Mouse (Mus musculus): ENCODE results near the gene Cmtm7.

Gene Cmtm7

GRCm38 (mm10) chr9:114713481-114713880 is 68.2 kb downstream of the Cmtm7 start:
- no peak for DNase-seq

- peak; percentile 49 to 63 for DNase-seq
Observed at GRCm38 (mm10) chr9:114710345-114710744, 71.3 kb downstream of the Cmtm7 start.

GRCm38 (mm10) chr9:114707805-114708204 is 73.9 kb downstream of the Cmtm7 start:
- no peak for DNase-seq

All from kidney, postnatal 4 days (tissue).